1 mouse cellular context compared by ENCODE assay signal in genomic region chr2:83700667-83701066, GRCm38 (mm10).
TF ChIP-seq lines count a peak whose summit lies in the region.

No protein-coding gene starts in this region.

TF ChIP-seq in CH12.LX, 34 proteins besides CTCF, POLR2A, EP300 and RAD21 (continued from another document):
- TF ChIP-seq NRF1 (IDR thresholded peaks at IDR 0.05; ENCODE audit: low read depth, low read length), result no peak
- TF ChIP-seq E2F4 (IDR thresholded peaks at IDR 0.05; ENCODE audit: insufficient replicate concordance, low read depth, low read length), result no peak
TF ChIP-seq in CH12.LX: peak in this region for 6.
